Mouse (Mus musculus): Measurements from ENCODE around the gene Klf7. TPM values are rescaled to one million over a fixed set of nuclear protein-coding genes. Genes with fewer than 3 reads are reported as not detected.

The Klf7 gene
- polyA plus RNA-seq, 1 experiment from 2014 or later = 24.9 TPM

- Histone ChIP-seq H3K4me3 (ENCODE audit: low read length) (no peak overlapping the region), H3K9me3 (ENCODE audit: control insufficient read depth, low read length) (no peaks in the 10 kb centered on the region), H3K4me1 (ENCODE audit: control insufficient read depth, insufficient read depth, low read length) (peaks cover 3% of the 10 kb centered on the region; the same call in 1 of the 2 replicates), H3K36me3 (ENCODE audit: control insufficient read depth, insufficient read depth, low read length) (peaks cover 13% of the 10 kb centered on the region; the same call in 1 of the 2 replicates), H3K4me2 (ENCODE audit: low read depth, low read length) (no peak overlapping the region), H3K9ac (ENCODE audit: low read depth, low read length) (no peak overlapping the region), H3K27ac (ENCODE audit: low read length) (no peak overlapping the region), H3K27me3 (replicated peaks; ENCODE audit: control insufficient read depth, insufficient read depth, low read length) (no peaks in the 10 kb centered on the region)
- ATAC-seq = no peak
- WGBS = 83% methylated on average over 20 of the region's 20 CpGs
Measured at GRCm38 (mm10) chr1:64078747-64079211, 43.3 kb downstream of the Klf7 start.

- Histone ChIP-seq H3K4me3 (ENCODE audit: low read length) (no peak overlapping the region), H3K27me3 (replicated peaks; ENCODE audit: control insufficient read depth, insufficient read depth, low read length) (no peaks in the 10 kb centered on the region), H3K27ac (ENCODE audit: low read length) (no peak overlapping the region), H3K9ac (ENCODE audit: low read depth, low read length) (no peak overlapping the region), H3K9me3 (ENCODE audit: control insufficient read depth, low read length) (no peaks in the 10 kb centered on the region), H3K4me1 (ENCODE audit: control insufficient read depth, insufficient read depth, low read length) (peaks cover 3% of the 10 kb centered on the region; the same call in 1 of the 2 replicates), H3K4me2 (ENCODE audit: low read depth, low read length) (no peak overlapping the region), H3K36me3 (ENCODE audit: control insufficient read depth, insufficient read depth, low read length) (peaks cover 13% of the 10 kb centered on the region; the same call in 1 of the 2 replicates)
- WGBS = 80% methylated on average over 9 of the region's 9 CpGs
- ATAC-seq = no peak
Measured at GRCm38 (mm10) chr1:64078011-64078746, 43.9 kb downstream of the Klf7 start.

- no peak for ATAC-seq
- H3K4me1 ChIP-seq (ENCODE audit: control insufficient read depth, insufficient read depth, low read length) = no peaks in the 10 kb centered on the region
- no peak overlapping the region for H3K4me2 ChIP-seq (ENCODE audit: low read depth, low read length)
- H3K9ac ChIP-seq (ENCODE audit: low read depth, low read length) = no peak overlapping the region
- H3K4me3 ChIP-seq (ENCODE audit: low read length) = no peak overlapping the region
- H3K27me3 ChIP-seq (replicated peaks; ENCODE audit: control insufficient read depth, insufficient read depth, low read length) = no peaks in the 10 kb centered on the region
- 92% methylated on average over 5 of the region's 5 CpGs for WGBS
- H3K27ac ChIP-seq (ENCODE audit: low read length) = no peak overlapping the region
- peaks cover 10% of the 10 kb centered on the region; the same call in 1 of the 2 replicates for H3K36me3 ChIP-seq (ENCODE audit: control insufficient read depth, insufficient read depth, low read length)
- H3K9me3 ChIP-seq (ENCODE audit: control insufficient read depth, low read length) = no peaks in the 10 kb centered on the region
Measured at GRCm38 (mm10) chr1:64074051-64074450, 48.0 kb downstream of the Klf7 start.

GRCm38 (mm10) chr1:64070947-64071346 lies 51.1 kb downstream of the Klf7 start:
- H3K9ac ChIP-seq (ENCODE audit: low read depth, low read length) = no peak overlapping the region
- H3K9me3 ChIP-seq (ENCODE audit: control insufficient read depth, low read length) = no peaks in the 10 kb centered on the region
- WGBS = 94% methylated on average over 2 of the region's 2 CpGs
- H3K4me1 ChIP-seq (ENCODE audit: control insufficient read depth, insufficient read depth, low read length) = no peaks in the 10 kb centered on the region
- no peak overlapping the region for H3K4me3 ChIP-seq (ENCODE audit: low read length)
- ATAC-seq = no peak
- H3K36me3 ChIP-seq (ENCODE audit: control insufficient read depth, insufficient read depth, low read length) = no peaks in the 10 kb centered on the region
- no peaks in the 10 kb centered on the region for H3K27me3 ChIP-seq (replicated peaks; ENCODE audit: control insufficient read depth, insufficient read depth, low read length)
- H3K27ac ChIP-seq (ENCODE audit: low read length) = no peak overlapping the region
- H3K4me2 ChIP-seq (ENCODE audit: low read depth, low read length) = no peak overlapping the region

- ATAC-seq = no peak
Measured at GRCm38 (mm10) chr1:64066320-64067254, 55.5 kb downstream of the Klf7 start.

GRCm38 (mm10) chr1:64061488-64061887 lies 60.6 kb downstream of the Klf7 start:
- no peak overlapping the region for H3K4me3 ChIP-seq (ENCODE audit: low read length)
- 0 out of 2 replicates have a peak, but pooled peaks cover 2% of the 10 kb centered on the region for H3K36me3 ChIP-seq (ENCODE audit: control insufficient read depth, insufficient read depth, low read length)
- 84% methylated on average over 10 of the region's 10 CpGs for WGBS
- H3K4me1 ChIP-seq (ENCODE audit: control insufficient read depth, insufficient read depth, low read length) = peaks cover 7% of the 10 kb centered on the region; the same call in 1 of the 2 replicates
- no peak for ATAC-seq
- H3K9me3 ChIP-seq (ENCODE audit: control insufficient read depth, low read length) = no peaks in the 10 kb centered on the region
- H3K9ac ChIP-seq (ENCODE audit: low read depth, low read length) = no peak overlapping the region
- no peak overlapping the region for H3K4me2 ChIP-seq (ENCODE audit: low read depth, low read length)
- no peaks in the 10 kb centered on the region for H3K27me3 ChIP-seq (replicated peaks; ENCODE audit: control insufficient read depth, insufficient read depth, low read length)
- no peak overlapping the region for H3K27ac ChIP-seq (ENCODE audit: low read length)

More at GRCm38 (mm10) chr1:64066320-64067254, 55.5 kb downstream of the Klf7 start:
- H3K4me1 ChIP-seq (ENCODE audit: control insufficient read depth, insufficient read depth, low read length) = no peaks in the 10 kb centered on the region
- no peaks in the 10 kb centered on the region for H3K9me3 ChIP-seq (ENCODE audit: control insufficient read depth, low read length)
- no peak overlapping the region for H3K4me2 ChIP-seq (ENCODE audit: low read depth, low read length)
- no peak overlapping the region for H3K4me3 ChIP-seq (ENCODE audit: low read length)
- H3K36me3 ChIP-seq (ENCODE audit: control insufficient read depth, insufficient read depth, low read length) = no peaks in the 10 kb centered on the region
- no peaks in the 10 kb centered on the region for H3K27me3 ChIP-seq (replicated peaks; ENCODE audit: control insufficient read depth, insufficient read depth, low read length)
- 60% methylated on average over 10 of the region's 10 CpGs for WGBS
- H3K27ac ChIP-seq (ENCODE audit: low read length) = no peak overlapping the region
- no peak overlapping the region for H3K9ac ChIP-seq (ENCODE audit: low read depth, low read length)

- Histone ChIP-seq H3K9ac (ENCODE audit: low read depth, low read length) (no peak overlapping the region), H3K4me2 (ENCODE audit: low read depth, low read length) (no peak overlapping the region), H3K27me3 (replicated peaks; ENCODE audit: control insufficient read depth, insufficient read depth, low read length) (no peaks in the 10 kb centered on the region), H3K36me3 (ENCODE audit: control insufficient read depth, insufficient read depth, low read length) (0 out of 2 replicates have a peak, but pooled peaks cover 2% of the 10 kb centered on the region), H3K4me1 (ENCODE audit: control insufficient read depth, insufficient read depth, low read length) (peaks cover 11% of the 10 kb centered on the region; the same call in 1 of the 2 replicates), H3K4me3 (ENCODE audit: low read length) (no peak overlapping the region), H3K27ac (ENCODE audit: low read length) (no peak overlapping the region), H3K9me3 (ENCODE audit: control insufficient read depth, low read length) (no peaks in the 10 kb centered on the region)
- no peak for ATAC-seq
- WGBS = 57% methylated on average over 9 of the region's 9 CpGs
Measured at GRCm38 (mm10) chr1:64060699-64061454, 61.2 kb downstream of the Klf7 start.

GRCm38 (mm10) chr1:64060116-64060515 lies 62.0 kb downstream of the Klf7 start:
- Histone ChIP-seq H3K4me1 (ENCODE audit: control insufficient read depth, insufficient read depth, low read length) (peaks cover 11% of the 10 kb centered on the region; the same call in 1 of the 2 replicates), H3K4me3 (ENCODE audit: low read length) (no peak overlapping the region), H3K9ac (ENCODE audit: low read depth, low read length) (no peak overlapping the region), H3K27me3 (replicated peaks; ENCODE audit: control insufficient read depth, insufficient read depth, low read length) (no peaks in the 10 kb centered on the region), H3K9me3 (ENCODE audit: control insufficient read depth, low read length) (no peaks in the 10 kb centered on the region), H3K36me3 (ENCODE audit: control insufficient read depth, insufficient read depth, low read length) (0 out of 2 replicates have a peak, but pooled peaks cover 2% of the 10 kb centered on the region), H3K27ac (ENCODE audit: low read length) (no peak overlapping the region), H3K4me2 (ENCODE audit: low read depth, low read length) (no peak overlapping the region)
- no peak for ATAC-seq
- 65% methylated on average over 7 of the region's 7 CpGs for WGBS

Measured in intestine, embryonic 16.5 days (tissue).